Mouse (Mus musculus) testis, adult 2 months (tissue): ENCODE data around the gene Tspan18.

Source experiments
- CTCF ChIP-seq: fragments of 200-500 bp; IDR thresholded peaks from 2 replicates; pipeline ENCODE4 v1.5.1; 2012; ENCODE audit warnings: low read depth, mild to moderate bottlenecking, inconsistent platforms, low read length, moderate library complexity; ENCODE audit not compliant: control insufficient read depth, insufficient read depth, insufficient replicate concordance
- POLR2A ChIP-seq: fragments of 200-500 bp; IDR thresholded peaks from 2 replicates; pipeline ENCODE4 v1.6.1; 2012; ENCODE audit warnings: low read depth, mild to moderate bottlenecking, inconsistent platforms, low read length, moderate library complexity; ENCODE audit not compliant: control insufficient read depth

DNA sequence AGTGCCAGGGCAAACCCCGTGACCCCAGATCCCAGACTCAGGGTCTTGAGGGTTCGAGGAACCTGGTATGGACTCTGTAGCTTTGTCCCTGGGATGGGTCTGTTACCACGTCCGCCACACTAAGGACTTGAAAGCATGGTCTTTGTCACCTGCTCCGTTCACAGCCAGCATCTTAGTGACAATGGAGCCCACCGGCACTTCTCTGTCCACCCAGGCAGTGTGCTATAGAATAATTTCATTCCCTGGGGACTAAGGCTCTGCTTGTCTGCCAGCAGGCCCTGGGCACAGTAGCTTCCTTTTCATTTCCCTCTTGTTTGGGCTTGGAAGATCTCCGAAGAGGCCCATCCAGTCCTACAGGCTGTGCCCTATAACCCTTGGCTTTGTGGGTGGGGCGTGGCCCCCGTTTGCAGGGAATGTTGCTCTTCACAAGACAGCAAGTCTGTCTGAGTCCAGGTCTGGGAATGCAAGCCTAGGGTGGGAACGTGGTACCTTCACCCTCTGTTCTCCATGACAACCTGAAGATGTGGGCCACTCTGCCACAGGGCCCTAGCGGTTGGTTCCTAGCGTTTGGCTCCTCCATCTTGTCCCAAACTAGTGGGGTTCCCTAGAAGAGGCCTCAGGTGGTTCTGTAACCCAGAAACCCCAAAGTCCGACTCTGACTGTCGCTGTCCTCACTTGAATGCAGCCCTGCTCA, 142.7 kb downstream of the Tspan18 start:
- TF ChIP-seq CTCF = no peak
- TF ChIP-seq POLR2A = no peak
